Mouse (Mus musculus) ES-Bruce4 (cell line): ENCODE results near the gene Casz1.

Experiments
- CTCF ChIP-seq: IDR thresholded peaks from one replicate; pipeline ENCODE4 v1.8.1; 2011; ENCODE audit warnings: low read depth, low read length
- POLR2A ChIP-seq: IDR thresholded peaks from one replicate; pipeline ENCODE4 v1.8.1; 2011; ENCODE audit warnings: low read length; ENCODE audit not compliant: insufficient read depth

DNA sequence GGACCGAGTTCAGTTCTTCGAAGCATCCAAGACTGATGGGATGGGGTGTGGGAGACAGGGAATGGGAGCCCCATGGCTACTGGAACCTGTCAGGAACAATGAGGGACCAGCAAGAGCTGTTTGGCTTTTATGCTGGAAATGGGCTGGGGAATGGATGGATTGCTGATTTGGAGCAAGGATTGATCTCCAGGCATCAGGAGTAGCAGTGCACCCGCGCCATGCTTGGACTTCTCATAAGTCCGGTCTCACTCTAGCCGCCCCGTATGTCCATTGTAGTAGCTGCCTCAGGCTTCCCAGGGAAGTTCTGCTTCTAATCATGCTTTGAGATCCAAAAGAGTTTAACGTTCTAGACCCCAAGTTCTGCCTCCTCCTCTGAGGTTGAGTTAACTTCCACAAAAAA, 86.2 kb downstream of the Casz1 start:
- TF ChIP-seq CTCF = no peak
- no peak for TF ChIP-seq POLR2A
